Mouse (Mus musculus) liver, embryonic 14.5 days (tissue): Measurements from ENCODE around the gene Gm28051.

Experiments used
- CTCF ChIP-seq: IDR thresholded peaks from 2 replicates; pipeline ENCODE4 v1.5.1; 2016; ENCODE audit warnings: antibody characterized with exemption, low read depth, control low read depth
- EP300 ChIP-seq: IDR thresholded peaks from 2 replicates; pipeline ENCODE4 v1.6.1; 2016; ENCODE audit warnings: antibody characterized with exemption, low read depth

GRCm38 (mm10) chr12:102725146-102725545 is 32.4 kb downstream of the Gm28051 start:
- TF ChIP-seq CTCF (no peak), EP300 (no peak)
